Mouse (Mus musculus): ENCODE results near the gene Acaca.

DNA sequence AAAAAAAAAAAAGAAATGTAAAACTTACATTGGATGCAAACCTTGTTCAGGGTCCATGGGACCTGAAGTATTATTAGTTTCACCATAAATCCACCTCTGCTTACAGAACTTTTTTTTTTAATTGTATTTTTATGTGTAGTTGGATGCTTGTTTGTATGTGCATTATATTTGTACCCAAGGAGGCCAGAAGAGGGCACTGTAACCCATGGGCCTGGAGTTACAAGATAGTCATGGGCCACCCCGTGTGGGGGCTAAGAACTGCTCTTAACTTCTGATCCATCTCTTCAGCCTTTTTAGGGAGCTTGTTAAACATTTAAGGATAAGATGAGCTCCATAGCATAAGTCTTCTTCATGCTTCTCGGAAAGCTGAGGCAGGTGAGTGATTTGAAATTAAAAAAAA, 21.4 kb downstream of the Acaca start:
- TF ChIP-seq CTCF (IDR thresholded peaks at IDR 0.05; ENCODE audit: borderline replicate concordance, insufficient read depth, low read length) (no peak), POLR2A (IDR thresholded peaks at IDR 0.05; ENCODE audit: low read depth, low read length) (no peak)

Data from embryonic fibroblast, embryonic 13.5 days (primary cell).